Mouse (Mus musculus): Measurements from ENCODE around the gene Nelfb. TPM values are rescaled to one million over a fixed set of nuclear protein-coding genes. Genes with fewer than 3 reads are reported as not detected.
A peak's percentile ranks its signal among the peaks of the same experiment; 100 is the strongest.

The Nelfb gene
- polyA plus RNA-seq, 1 experiment from 2014 or later: 126 TPM

- peaks cover 47% of the 10 kb centered on the region for H3K4me1 ChIP-seq
- no peak overlapping the region for H3K4me3 ChIP-seq
These were observed 32.9 kb downstream of the Nelfb start for GRCm38 (mm10) chr2:25178285-25178972.

GRCm38 (mm10) chr2:25177685-25178084, 33.6 kb downstream of the Nelfb start:
- H3K27ac ChIP-seq: peak overlapping the region; percentile 76
- H3K9ac ChIP-seq: no peak overlapping the region; the same call in 1 of the 2 replicates
- no peaks in the 10 kb centered on the region for H3K27me3 ChIP-seq (replicated peaks)
- peak; percentile 19 for ATAC-seq (replicated peaks)
- H3K4me2 ChIP-seq: peak overlapping the region; percentile 25
- no peaks in the 10 kb centered on the region for H3K9me3 ChIP-seq
- H3K36me3 ChIP-seq (replicated peaks): no peaks in the 10 kb centered on the region
- WGBS: 3% methylated on average over 5 of the region's 6 CpGs
- H3K4me1 ChIP-seq: peaks cover 44% of the 10 kb centered on the region
- 0 out of 2 replicates have a peak overlapping the region, but pooled peaks have one; percentile 14 for H3K4me3 ChIP-seq

More at GRCm38 (mm10) chr2:25178285-25178972, 32.9 kb downstream of the Nelfb start:
- ATAC-seq (replicated peaks): no peak
- Histone ChIP-seq H3K4me2 (peak overlapping the region; percentile 21), H3K27ac (peak overlapping the region; percentile 76), H3K36me3 (replicated peaks) (no peaks in the 10 kb centered on the region), H3K9me3 (no peaks in the 10 kb centered on the region), H3K9ac (no peak overlapping the region; the same call in 1 of the 2 replicates), H3K27me3 (replicated peaks) (no peaks in the 10 kb centered on the region)
- 21% methylated on average over 10 of the region's 10 CpGs for WGBS

GRCm38 (mm10) chr2:25177076-25177475, 34.2 kb downstream of the Nelfb start:
- peaks cover 39% of the 10 kb centered on the region for H3K4me1 ChIP-seq
- peak overlapping the region; percentile 76 for H3K27ac ChIP-seq
- no peak overlapping the region for H3K9ac ChIP-seq
- 35% methylated on average over 4 of the region's 4 CpGs for WGBS
- no peaks in the 10 kb centered on the region for H3K36me3 ChIP-seq (replicated peaks)
- H3K9me3 ChIP-seq: no peaks in the 10 kb centered on the region
- H3K27me3 ChIP-seq (replicated peaks): no peaks in the 10 kb centered on the region
- no peak for ATAC-seq (replicated peaks)
- H3K4me2 ChIP-seq: peak overlapping the region; percentile 25
- 0 out of 2 replicates have a peak overlapping the region, but pooled peaks have one; percentile 14 for H3K4me3 ChIP-seq

GRCm38 (mm10) chr2:25176573-25176972, 34.7 kb downstream of the Nelfb start:
- peaks cover 34% of the 10 kb centered on the region for H3K4me1 ChIP-seq

GRCm38 (mm10) chr2:25175690-25176078, 35.6 kb downstream of the Nelfb start:
- Histone ChIP-seq H3K4me2 (no peak overlapping the region), H3K27ac (no peak overlapping the region), H3K36me3 (replicated peaks) (no peaks in the 10 kb centered on the region), H3K9ac (no peak overlapping the region), H3K4me3 (no peak overlapping the region), H3K4me1 (peaks cover 28% of the 10 kb centered on the region), H3K9me3 (no peaks in the 10 kb centered on the region), H3K27me3 (replicated peaks) (no peaks in the 10 kb centered on the region)
- 82% methylated on average over 4 of the region's 4 CpGs for WGBS
- ATAC-seq (replicated peaks): no peak

More at GRCm38 (mm10) chr2:25176573-25176972, 34.7 kb downstream of the Nelfb start:
- Histone ChIP-seq H3K4me3 (no peak overlapping the region), H3K27ac (peak overlapping the region; percentile 76), H3K36me3 (replicated peaks) (no peaks in the 10 kb centered on the region), H3K9ac (no peak overlapping the region), H3K4me2 (peak overlapping the region; percentile 25; the same call in 1 of the 2 replicates), H3K27me3 (replicated peaks) (no peaks in the 10 kb centered on the region), H3K9me3 (no peaks in the 10 kb centered on the region)
- ATAC-seq (replicated peaks): no peak
- 70% methylated on average over 6 of the region's 6 CpGs for WGBS

- ATAC-seq (replicated peaks): no peak
- peaks cover 26% of the 10 kb centered on the region for H3K4me1 ChIP-seq
These were observed 36.2 kb downstream of the Nelfb start for GRCm38 (mm10) chr2:25174866-25175689.

GRCm38 (mm10) chr2:25173821-25174220, 37.5 kb downstream of the Nelfb start:
- H3K9me3 ChIP-seq: no peaks in the 10 kb centered on the region
- no peaks in the 10 kb centered on the region for H3K36me3 ChIP-seq (replicated peaks)
- no peak overlapping the region for H3K4me2 ChIP-seq
- no peak overlapping the region for H3K4me3 ChIP-seq
- no peak overlapping the region for H3K9ac ChIP-seq
- H3K4me1 ChIP-seq: peaks cover 27% of the 10 kb centered on the region
- ATAC-seq (replicated peaks): no peak
- no peaks in the 10 kb centered on the region for H3K27me3 ChIP-seq (replicated peaks)
- no peak overlapping the region for H3K27ac ChIP-seq
- 95% methylated on average over 4 of the region's 4 CpGs for WGBS

More at GRCm38 (mm10) chr2:25174866-25175689, 36.2 kb downstream of the Nelfb start:
- no peak overlapping the region for H3K4me2 ChIP-seq
- H3K36me3 ChIP-seq (replicated peaks): no peaks in the 10 kb centered on the region
- WGBS: 60% methylated on average over 7 of the region's 7 CpGs
- no peak overlapping the region for H3K4me3 ChIP-seq
- H3K9ac ChIP-seq: no peak overlapping the region
- no peak overlapping the region for H3K27ac ChIP-seq
- no peaks in the 10 kb centered on the region for H3K27me3 ChIP-seq (replicated peaks)
- no peaks in the 10 kb centered on the region for H3K9me3 ChIP-seq

- Histone ChIP-seq H3K27ac (no peak overlapping the region), H3K4me3 (no peak overlapping the region), H3K9ac (no peak overlapping the region), H3K36me3 (replicated peaks) (no peaks in the 10 kb centered on the region), H3K4me1 (peaks cover 27% of the 10 kb centered on the region), H3K4me2 (no peak overlapping the region), H3K9me3 (no peaks in the 10 kb centered on the region), H3K27me3 (replicated peaks) (no peaks in the 10 kb centered on the region)
- no peak for ATAC-seq (replicated peaks)
- 81% methylated on average over 8 of the region's 8 CpGs for WGBS
These were observed 38.7 kb downstream of the Nelfb start for GRCm38 (mm10) chr2:25172629-25173028.

GRCm38 (mm10) chr2:25171769-25172153, 39.5 kb downstream of the Nelfb start:
- H3K27me3 ChIP-seq (replicated peaks): no peaks in the 10 kb centered on the region
- no peaks in the 10 kb centered on the region for H3K9me3 ChIP-seq
- no peak overlapping the region for H3K4me3 ChIP-seq
- H3K4me2 ChIP-seq: no peak overlapping the region
- ATAC-seq (replicated peaks): no peak
- H3K36me3 ChIP-seq (replicated peaks): no peaks in the 10 kb centered on the region
- H3K27ac ChIP-seq: no peak overlapping the region
- peaks cover 21% of the 10 kb centered on the region for H3K4me1 ChIP-seq
- WGBS: 55% methylated on average over 1 of the region's 1 CpGs
- H3K9ac ChIP-seq: no peak overlapping the region

GRCm38 (mm10) chr2:25171101-25171768, 40.1 kb downstream of the Nelfb start:
- Histone ChIP-seq H3K27me3 (replicated peaks) (no peaks in the 10 kb centered on the region), H3K9me3 (no peaks in the 10 kb centered on the region), H3K27ac (no peak overlapping the region), H3K36me3 (replicated peaks) (no peaks in the 10 kb centered on the region), H3K4me3 (no peak overlapping the region), H3K4me1 (peaks cover 18% of the 10 kb centered on the region), H3K9ac (no peak overlapping the region), H3K4me2 (no peak overlapping the region)
- WGBS: 87% methylated on average over 6 of the region's 6 CpGs
- no peak for ATAC-seq (replicated peaks)

GRCm38 (mm10) chr2:25170326-25171100, 40.8 kb downstream of the Nelfb start:
- Histone ChIP-seq H3K9me3 (no peaks in the 10 kb centered on the region), H3K4me2 (no peak overlapping the region), H3K4me3 (no peak overlapping the region), H3K4me1 (peaks cover 16% of the 10 kb centered on the region), H3K27me3 (replicated peaks) (no peaks in the 10 kb centered on the region), H3K27ac (no peak overlapping the region), H3K36me3 (replicated peaks) (no peaks in the 10 kb centered on the region), H3K9ac (no peak overlapping the region)
- ATAC-seq (replicated peaks): no peak
- WGBS: 72% methylated on average over 10 of the region's 10 CpGs
